Mouse (Mus musculus): ENCODE data around the gene Htr6.
A peak's percentile ranks its signal among the peaks of the same experiment; 100 is the strongest.

Htr6 gene

GRCm38 (mm10) chr4:139086984-139087383 is 11.6 kb upstream of the Htr6 start:
- no peak for DNase-seq

DNA sequence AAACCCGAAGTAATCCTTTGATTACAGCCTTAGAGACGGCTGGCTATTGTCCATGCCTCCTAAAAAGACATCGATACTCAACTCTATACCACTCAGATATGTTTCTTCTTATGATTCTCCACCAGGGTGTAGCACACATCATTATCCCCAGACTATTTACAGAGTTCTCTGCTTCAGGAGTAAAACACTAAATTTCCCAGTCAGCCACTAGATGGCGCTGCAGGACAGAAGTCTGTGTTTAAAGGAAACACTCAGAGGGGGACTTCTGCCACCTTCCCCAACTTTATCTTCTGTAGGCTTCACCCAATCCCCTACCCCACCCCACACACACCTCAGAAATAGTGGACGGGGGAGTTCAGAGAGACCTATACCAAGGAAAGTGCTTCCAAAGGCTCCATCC is 10.7 kb upstream of the Htr6 start:
- peak; percentile 61 for DNase-seq

- DNase-seq, result no peak
Observed at GRCm38 (mm10) chr4:139085337-139085736, 10.0 kb upstream of the Htr6 start.

DNA sequence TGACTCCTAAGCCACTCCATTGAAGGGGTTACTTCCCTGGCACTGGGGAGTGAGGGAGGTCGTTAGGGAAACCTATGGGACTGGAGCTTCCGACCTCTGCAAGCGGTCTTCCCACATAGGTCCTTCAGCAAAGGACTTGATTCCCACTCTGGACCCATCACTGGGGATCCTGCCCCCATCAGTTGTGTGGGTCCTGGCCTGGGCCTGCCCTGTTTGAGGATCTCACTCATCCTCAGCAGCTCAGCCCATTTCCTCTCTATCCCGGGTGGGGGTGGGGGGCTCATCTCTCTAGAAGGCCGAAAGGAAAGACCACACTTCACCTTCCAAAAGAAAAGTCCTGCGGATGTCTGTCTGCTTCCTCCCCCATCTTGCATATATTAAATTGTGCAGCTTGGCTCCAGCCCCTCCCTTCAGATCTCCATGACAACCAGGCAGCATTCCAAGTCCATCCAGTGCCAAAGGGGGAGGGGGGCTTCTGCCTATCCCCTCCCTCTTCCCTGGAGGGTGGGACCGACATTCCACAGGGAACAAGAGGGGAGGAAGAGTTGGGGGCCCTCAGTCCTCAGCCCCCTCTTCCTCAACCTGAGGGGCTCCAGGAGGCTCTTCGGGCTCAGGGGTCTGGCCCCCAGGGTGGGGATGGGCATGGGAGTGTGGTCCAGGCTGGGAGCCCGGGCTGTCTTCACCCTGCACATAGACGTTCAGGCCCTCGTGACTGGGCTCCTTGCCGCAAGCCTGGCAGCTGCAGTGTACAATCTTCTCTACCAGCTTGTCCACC is 7.6 kb upstream of the Htr6 start:
- no peak for DNase-seq

GRCm38 (mm10) chr4:139081270-139081931 is 6.0 kb upstream of the Htr6 start:
- no peak for DNase-seq

DNA sequence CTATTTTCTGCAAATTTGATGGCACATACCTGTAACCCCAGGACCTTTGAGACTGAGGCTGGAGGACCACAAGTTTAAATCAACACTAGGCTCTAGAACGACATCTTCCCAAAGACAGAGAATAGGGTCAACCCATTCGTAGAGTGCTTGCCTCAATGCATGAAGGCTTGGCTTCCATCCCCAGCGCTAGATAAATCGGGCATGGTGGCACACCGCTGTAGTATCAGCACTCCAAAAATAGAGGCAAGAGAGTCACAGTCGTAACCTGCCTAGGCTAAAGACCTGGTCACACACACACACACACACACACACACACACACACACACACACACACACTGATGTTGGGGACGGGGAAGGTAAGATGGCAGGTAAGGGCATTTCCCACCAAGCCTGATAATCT is 4.9 kb upstream of the Htr6 start:
- no peak for DNase-seq

GRCm38 (mm10) chr4:139079439-139079838 is 4.1 kb upstream of the Htr6 start:
- DNase-seq, result no peak

- DNase-seq, result no peak
Observed at GRCm38 (mm10) chr4:139078726-139079125, 3.4 kb upstream of the Htr6 start.

DNA sequence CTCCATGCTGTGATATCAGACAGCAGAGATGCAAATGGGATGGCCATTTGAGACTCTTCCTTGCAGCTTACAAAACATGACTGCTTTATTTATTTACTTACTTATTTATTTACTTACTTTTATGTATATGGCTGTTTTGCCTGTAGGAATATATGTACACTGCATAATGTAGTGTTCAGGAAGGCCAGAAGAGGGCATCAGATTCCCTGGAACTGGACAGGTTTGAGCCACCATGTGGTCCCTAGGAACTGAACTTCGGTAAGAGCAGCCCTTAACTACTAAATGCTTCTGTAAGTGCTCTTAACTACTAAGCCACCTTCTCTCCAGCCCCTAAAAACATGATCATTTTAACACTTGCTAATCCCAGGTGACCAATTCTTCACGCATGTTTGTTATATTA is 2.9 kb upstream of the Htr6 start:
- no peak for DNase-seq

GRCm38 (mm10) chr4:139075915-139076314 is 545 bp upstream of the Htr6 start:
- no peak for DNase-seq

DNA sequence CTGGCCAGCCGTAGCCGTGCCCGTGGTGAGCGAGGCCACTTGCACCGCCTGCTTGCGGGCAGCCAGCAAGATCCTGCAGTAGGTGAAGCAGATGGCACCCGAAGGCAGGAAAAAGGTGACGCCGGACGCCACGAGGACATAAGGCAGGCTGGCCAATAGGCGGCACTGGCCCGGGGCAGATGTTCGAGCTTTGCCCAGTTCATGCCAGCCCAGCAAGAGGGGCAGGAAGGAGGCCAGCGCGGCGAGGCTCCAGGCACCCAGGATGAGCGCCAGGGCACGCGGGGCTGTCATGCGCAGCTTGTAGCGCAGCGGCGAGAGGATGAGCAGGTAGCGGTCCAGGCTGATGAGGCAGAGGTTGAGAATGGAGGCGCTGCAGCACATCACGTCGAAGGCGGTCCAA is 1.3 kb downstream of the Htr6 start:
- DNase-seq, result no peak

GRCm38 (mm10) chr4:139068287-139068686 is 7.1 kb downstream of the Htr6 start:
- DNase-seq, result no peak

- DNase-seq, result no peak
Observed at GRCm38 (mm10) chr4:139064831-139065230, 10.5 kb downstream of the Htr6 start.

DNA sequence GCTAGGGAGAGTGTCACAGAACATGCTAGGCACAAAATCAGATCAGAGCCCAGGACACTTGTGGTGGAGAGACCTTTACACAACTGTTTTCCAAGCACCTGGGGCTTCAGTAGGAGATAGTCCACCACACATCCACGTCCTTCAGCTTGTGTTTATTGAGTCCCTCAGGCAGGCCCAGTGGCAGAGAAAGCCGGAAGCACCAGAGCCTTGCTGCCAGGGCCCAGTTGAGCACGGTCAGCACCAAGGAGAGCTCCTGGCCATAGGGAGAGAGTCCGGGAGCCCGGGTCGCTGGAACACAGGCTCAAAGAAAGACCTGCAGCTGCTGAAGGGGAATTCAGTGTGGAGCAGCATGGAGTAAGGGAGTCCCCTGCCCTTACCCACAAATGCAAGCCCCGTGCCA is 15.8 kb downstream of the Htr6 start:
- no peak for DNase-seq

GRCm38 (mm10) chr4:139058029-139058428 is 17.3 kb downstream of the Htr6 start:
- DNase-seq, result no peak

- DNase-seq, result no peak
Observed at GRCm38 (mm10) chr4:139057291-139057690, 18.1 kb downstream of the Htr6 start.

DNA sequence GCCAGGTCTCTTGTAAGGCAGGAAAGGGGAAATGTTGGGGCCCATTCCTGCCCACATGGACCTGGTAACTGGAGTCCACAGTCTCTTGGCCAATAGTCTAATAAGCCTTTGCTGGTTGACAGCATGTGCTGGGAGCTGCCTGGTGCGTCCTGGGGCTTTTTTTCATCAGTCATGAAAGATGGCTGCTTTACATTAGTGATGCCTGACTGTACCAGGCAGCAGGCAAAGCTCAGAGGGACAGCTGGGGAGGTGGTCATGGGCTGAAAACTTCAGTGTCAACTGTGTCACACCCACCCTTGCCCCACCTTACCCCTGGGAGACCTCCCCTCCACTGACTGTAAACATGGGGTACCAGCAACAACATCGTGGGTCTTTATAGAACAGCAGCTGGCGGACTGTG is 19.6 kb downstream of the Htr6 start:
- DNase-seq, result no peak

GRCm38 (mm10) chr4:139055336-139055735 is 20.0 kb downstream of the Htr6 start:
- no peak for DNase-seq

DNA sequence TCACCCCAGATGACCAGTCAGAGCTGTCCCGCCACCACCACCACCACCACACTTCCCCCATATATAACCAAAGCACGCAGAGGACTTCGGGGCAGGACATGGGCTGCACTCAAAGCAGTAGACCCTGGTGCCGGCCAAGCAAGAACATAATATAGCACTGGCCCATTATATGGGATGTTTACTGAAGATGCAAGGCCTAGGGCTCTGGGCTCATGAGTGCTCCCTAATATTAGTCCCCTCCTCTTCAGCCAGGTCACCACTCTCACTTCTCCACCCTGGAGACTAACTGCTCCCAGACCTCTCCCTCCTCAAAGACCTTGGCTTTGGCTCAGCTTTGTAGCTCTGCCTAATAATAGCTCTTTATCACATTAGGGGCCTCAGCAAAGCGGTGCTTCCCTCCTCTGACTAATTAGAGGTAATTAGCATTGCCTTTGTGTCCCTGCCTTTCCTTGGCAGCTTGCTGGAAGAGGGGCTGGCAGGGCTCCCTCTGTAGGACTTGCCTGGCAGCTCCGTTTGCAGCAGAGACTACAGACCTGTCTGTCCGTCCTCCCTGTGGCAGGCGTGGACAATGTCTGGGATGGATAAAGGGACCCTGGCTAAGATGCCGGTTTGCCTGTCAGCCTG is 21.0 kb downstream of the Htr6 start:
- DNase-seq, result no peak

DNA sequence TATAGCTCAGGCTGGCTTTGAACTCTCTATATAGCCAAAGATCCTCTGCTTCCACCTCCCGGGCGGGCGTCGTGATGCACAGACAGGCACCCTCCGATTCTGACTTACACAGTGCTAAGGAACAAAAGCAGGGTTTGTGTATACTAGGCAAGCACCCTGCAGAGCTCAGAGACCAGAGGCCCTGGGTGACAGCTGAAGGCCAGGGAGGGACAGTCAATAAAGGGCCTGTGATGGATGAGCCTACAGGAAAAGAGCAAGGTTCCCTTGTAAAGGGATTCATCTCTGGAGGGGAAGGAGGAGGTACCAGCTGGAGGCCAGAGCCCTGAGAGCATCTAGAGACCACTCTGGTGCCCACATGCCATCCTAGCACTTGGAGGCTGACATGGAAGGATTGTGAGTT is 22.0 kb downstream of the Htr6 start:
- DNase-seq, result no peak

- no peak for DNase-seq
Observed at GRCm38 (mm10) chr4:139052796-139053195, 22.6 kb downstream of the Htr6 start.

DNA sequence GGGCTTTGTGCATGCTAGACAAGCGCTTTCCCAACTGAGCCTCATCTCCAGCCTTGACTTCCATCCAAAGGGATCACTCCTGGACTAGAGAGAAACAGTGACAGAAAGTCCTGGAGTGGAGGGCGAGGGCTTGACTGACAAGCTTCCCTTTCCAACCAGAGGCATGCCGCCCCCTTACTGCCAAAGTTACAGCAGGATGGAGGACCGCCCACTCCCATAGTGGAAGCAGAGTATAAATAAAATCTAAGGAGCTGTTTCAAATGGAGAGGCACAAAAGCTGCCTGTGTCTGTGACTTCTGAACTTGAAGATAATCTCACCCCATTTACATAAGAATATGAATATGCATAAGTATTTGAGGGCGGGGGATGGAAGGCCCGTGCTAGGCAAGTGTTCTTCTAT is 26.9 kb downstream of the Htr6 start:
- no peak for DNase-seq

GRCm38 (mm10) chr4:139046354-139046753 is 29.0 kb downstream of the Htr6 start:
- DNase-seq, result no peak

DNA sequence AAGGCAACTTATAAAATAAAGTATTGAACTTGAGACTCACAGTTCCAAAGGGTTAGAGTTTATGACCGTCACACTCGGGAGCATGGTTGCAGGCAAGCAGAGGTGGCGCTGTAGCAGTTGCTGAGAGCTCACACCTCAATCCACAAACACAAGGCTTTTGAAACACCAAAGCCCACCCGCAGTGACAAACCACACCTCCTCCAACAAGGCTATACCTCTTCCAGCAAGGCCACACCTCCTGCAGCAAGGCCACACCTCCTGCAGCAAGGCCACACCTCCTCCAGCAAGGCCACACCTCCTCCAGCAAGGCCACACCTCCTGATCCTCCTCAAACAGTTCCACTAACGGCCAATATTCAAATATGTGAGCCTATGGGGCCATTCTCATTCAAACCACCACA is 30.8 kb downstream of the Htr6 start:
- DNase-seq, result no peak
